Mouse (Mus musculus) fibroblast of lung, adult 2 months (primary cell): ENCODE data around the gene Trappc6a.

ENCODE experiments used
- DNase-seq: peaks from one replicate; pipeline ENCODE4 v3.0.0-alpha.2; 2011; ENCODE audit warnings: low read depth

Trappc6a gene

DNA sequence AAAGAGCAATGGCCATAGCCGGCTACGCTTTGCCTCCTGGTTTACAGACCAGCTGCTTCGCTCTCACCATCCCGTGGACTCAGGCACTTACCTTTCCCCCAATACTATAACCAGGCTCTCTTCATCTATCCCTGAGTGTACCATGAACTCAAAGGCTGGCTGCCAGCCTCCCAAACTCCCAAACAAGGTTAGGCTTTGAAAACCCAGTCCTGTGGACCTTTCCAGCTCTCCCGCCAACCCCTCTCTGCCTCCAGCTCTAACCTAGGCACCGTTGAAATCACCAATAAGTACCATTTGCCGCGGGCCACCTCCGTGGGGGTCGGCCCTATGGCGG lies 53.2 kb downstream of the Trappc6a start:
- DNase-seq = no peak

DNA sequence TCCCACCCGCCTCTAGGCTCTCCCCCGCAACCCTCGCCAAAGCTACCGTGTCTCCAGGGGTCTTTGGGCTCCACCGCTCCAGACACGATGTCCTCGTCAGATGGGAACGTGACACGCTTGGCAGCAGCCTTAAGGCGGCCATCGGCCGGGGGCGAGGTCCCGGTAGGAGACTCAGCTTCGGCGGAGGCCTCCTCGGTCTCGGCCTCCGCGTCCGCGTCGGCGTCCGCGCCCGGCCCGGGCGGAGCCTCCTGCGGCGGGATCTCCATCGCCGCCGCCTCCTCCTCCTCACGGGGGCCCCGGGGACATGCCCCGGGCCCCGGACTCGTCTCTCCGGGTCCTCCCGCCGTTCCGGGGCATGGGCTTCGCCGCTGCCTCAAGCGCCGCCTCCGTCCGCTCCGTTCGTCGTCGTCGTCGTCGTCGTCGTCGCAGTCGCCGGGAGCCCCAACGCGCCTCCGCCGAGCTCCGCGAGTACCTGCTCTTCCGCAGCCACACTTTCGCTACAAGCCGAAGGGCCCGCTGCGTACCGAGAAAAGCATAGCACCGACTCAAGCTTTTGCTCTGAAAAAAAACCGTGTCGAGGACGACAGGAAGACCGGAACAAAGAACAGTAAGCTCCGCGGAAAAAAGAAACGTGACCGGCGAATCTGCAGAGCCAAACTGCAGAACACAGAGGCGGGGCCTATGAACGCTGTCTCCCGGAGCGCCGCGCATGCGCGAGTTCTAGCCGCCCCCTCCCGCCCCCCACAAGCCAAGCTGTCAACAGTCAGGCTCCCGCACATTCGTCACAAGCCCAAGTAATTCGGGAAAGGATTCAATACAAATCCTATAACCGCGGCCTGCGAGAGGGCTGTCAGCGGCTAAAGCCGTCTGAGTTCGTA lies 53.8 kb downstream of the Trappc6a start:
- peak; percentile 69 for DNase-seq

GRCm38 (mm10) chr7:19562643-19563410 lies 54.6 kb downstream of the Trappc6a start, which contains the start of gene Ppp1r37:
Gene Ppp1r37, minus strand, starts transcription at chr7:19563076.
- no peak for DNase-seq

DNA sequence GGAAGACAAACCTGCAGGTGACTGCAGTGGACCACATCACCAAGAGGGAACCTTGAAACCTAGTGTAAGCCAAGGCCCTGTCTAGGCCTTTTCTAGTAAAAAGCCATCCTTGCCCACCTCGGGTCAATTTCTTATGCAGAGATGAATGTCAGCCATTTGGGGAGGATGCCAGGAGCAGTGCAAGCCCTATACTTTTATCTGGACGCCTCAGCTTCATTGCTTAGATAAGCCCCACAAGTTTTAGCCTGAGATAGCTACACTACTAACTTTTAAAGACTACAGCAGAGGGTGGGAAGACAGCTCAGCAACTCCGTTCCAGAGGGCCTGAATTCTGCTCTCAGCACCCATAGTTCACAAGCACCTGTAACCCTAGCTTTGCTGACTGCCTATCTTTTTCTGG lies 55.7 kb downstream of the Trappc6a start:
- DNase-seq = no peak

DNA sequence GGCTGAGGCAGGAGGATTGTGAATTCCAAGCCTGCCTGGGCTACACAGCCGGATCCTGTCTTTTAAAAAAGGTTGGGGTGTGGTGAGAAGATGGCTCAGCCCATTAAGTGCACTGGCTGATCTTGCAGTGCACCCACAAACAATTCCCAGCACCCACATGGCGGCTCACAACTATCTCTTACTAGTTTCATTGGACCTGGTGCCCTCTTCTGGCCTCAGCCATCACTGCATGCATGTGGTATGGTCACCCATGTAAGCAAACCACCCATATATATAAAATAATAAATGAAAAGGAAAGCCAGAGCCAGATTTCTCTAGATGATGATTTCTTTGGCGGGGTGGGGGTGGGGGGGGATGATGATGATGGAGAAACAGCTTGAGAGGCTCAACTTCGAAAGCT lies 56.3 kb downstream of the Trappc6a start:
- no peak for DNase-seq
